Mouse (Mus musculus): ENCODE data around the gene Klk6. TPM values are rescaled to one million over a fixed set of nuclear protein-coding genes. Genes with fewer than 3 reads are reported as not detected.

Klk6 gene
- polyA plus RNA-seq, 1 experiment from 2014 or later = not detected

- Histone ChIP-seq H3K4me1 (replicated peaks) (no peaks in the 10 kb centered on the region), H3K27me3 (no peaks in the 10 kb centered on the region), H3K36me3 (no peaks in the 10 kb centered on the region), H3K4me3 (replicated peaks) (no peak overlapping the region), H3K9ac (no peak overlapping the region), H3K27ac (no peak overlapping the region), H3K4me2 (no peak overlapping the region), H3K9me3 (replicated peaks) (no peaks in the 10 kb centered on the region)
- WGBS (ENCODE audit: insufficient replicate concordance) = 63% methylated on average over 5 of the region's 5 CpGs
- ATAC-seq (ENCODE audit: low read depth) (no peak), DNase-seq (no peak)
These were observed 1.8 kb downstream of the Klk6 start for GRCm38 (mm10) chr7:43826056-43826455.

GRCm38 (mm10) chr7:43827706-43828105 is 3.4 kb downstream of the Klk6 start:
- ATAC-seq (ENCODE audit: low read depth) (no peak), DNase-seq (no peak)
- Histone ChIP-seq H3K4me2 (no peak overlapping the region), H3K36me3 (no peaks in the 10 kb centered on the region), H3K9me3 (replicated peaks) (no peaks in the 10 kb centered on the region), H3K27me3 (no peaks in the 10 kb centered on the region), H3K4me3 (replicated peaks) (no peak overlapping the region), H3K9ac (no peak overlapping the region), H3K27ac (no peak overlapping the region), H3K4me1 (replicated peaks) (no peaks in the 10 kb centered on the region)
- 56% methylated on average over 4 of the region's 4 CpGs for WGBS (ENCODE audit: insufficient replicate concordance)

- Histone ChIP-seq H3K9ac (no peak overlapping the region), H3K9me3 (replicated peaks) (no peaks in the 10 kb centered on the region), H3K27me3 (no peaks in the 10 kb centered on the region), H3K4me3 (replicated peaks) (no peak overlapping the region), H3K4me2 (no peak overlapping the region), H3K36me3 (no peaks in the 10 kb centered on the region), H3K4me1 (replicated peaks) (no peaks in the 10 kb centered on the region), H3K27ac (no peak overlapping the region)
- ATAC-seq (ENCODE audit: low read depth) (no peak), DNase-seq (no peak)
- 71% methylated on average over 8 of the region's 8 CpGs for WGBS (ENCODE audit: insufficient replicate concordance)
These were observed 4.7 kb downstream of the Klk6 start for GRCm38 (mm10) chr7:43829006-43829405.

DNA sequence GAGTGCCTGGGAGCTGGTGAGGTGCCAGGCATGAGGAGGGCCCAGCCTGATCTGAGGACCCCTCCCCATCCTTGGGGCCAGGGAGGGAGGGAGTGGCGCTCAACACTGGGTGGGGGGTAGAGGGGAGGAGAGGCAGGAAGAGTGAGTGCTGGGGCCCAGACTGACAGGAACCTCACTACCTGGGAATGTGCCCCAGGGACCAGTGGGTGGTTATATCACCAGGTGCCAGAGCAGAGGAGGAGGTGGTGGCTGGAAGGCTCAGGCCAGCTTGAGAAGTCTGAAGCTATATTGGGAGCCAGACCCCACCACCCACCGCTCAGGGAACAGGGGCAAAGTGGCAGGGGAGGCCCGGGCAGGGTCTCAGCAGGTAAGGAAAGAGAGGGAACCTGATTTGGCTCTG is 17.4 kb downstream of the Klk6 start, which contains the start of gene Klk5:
Gene Klk5 (plus strand): TSS at position 271 of the 400 bp plus-strand sequence.
- Histone ChIP-seq H3K36me3 (no peaks in the 10 kb centered on the region), H3K9me3 (replicated peaks) (no peaks in the 10 kb centered on the region)
- 32% methylated on average over 3 of the region's 3 CpGs for WGBS (ENCODE audit: insufficient replicate concordance)

DNA sequence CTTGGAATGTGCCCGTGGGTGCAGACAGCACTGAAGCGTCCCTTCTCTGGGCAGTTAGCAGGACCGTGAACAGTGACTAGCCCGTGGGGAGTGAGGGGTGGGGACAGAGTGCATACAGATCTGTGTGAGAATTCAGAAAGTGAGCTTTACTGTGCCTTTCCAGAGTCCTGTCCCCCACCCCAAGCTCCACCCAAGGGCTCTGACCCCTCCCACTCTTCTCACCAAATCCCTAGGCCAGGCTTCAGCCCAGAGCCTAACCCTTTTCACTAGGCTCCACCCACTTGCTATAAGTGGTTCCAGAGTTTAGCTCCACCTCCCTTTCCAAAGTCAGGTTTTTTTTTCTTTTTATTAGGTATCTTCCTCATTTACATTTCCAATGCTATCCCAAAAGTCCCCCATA is 19.5 kb downstream of the Klk6 start:
- H3K9me3 ChIP-seq (replicated peaks) = no peaks in the 10 kb centered on the region
- 64% methylated on average over 4 of the region's 4 CpGs for WGBS (ENCODE audit: insufficient replicate concordance)
- no peak overlapping the region for H3K4me3 ChIP-seq (replicated peaks)
- DNase-seq (no peak), ATAC-seq (ENCODE audit: low read depth) (no peak)
- no peaks in the 10 kb centered on the region for H3K27me3 ChIP-seq
- no peaks in the 10 kb centered on the region for H3K4me1 ChIP-seq (replicated peaks)
- H3K36me3 ChIP-seq = no peaks in the 10 kb centered on the region
- no peak overlapping the region for H3K27ac ChIP-seq
- no peak overlapping the region for H3K9ac ChIP-seq
- H3K4me2 ChIP-seq = no peak overlapping the region

More for the DNA sequence above, 17.4 kb downstream of the Klk6 start, which contains the start of gene Klk5:
- H3K4me2 ChIP-seq = no peak within 1 kb of the TSS
- no peak within 1 kb of the TSS for H3K4me3 ChIP-seq (replicated peaks)
- H3K27ac ChIP-seq = no peak within 1 kb of the TSS
- no peak for ATAC-seq (ENCODE audit: low read depth)
- no peak for DNase-seq
- H3K9ac ChIP-seq = no peak within 1 kb of the TSS
- H3K27me3 ChIP-seq = no peaks in the 10 kb centered on the region
- no peaks in the 10 kb centered on the region for H3K4me1 ChIP-seq (replicated peaks)

DNA sequence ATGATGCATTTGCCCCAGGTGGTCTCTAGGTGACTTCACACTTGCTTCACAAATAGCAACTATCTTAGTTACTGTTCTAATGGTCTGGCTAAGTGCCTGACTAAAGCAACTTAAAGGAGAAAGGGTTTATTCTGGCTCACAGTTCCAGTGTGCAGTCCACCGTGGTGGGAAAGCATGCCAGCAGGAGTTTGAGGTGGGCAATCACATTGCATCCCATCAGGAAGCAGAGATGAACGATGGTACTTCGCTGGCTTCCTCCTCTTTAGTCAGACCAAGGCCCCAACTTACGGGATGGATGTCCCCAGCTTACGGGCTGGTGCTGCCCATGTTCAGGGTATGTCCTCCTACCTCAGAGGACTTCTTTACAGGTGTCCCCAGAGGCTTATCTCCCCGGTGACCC is 27.3 kb downstream of the Klk6 start:
- Histone ChIP-seq H3K27ac (no peak overlapping the region), H3K36me3 (no peaks in the 10 kb centered on the region), H3K4me3 (replicated peaks) (no peak overlapping the region), H3K9me3 (replicated peaks) (no peaks in the 10 kb centered on the region), H3K4me1 (replicated peaks) (no peaks in the 10 kb centered on the region), H3K9ac (no peak overlapping the region), H3K27me3 (no peaks in the 10 kb centered on the region), H3K4me2 (no peak overlapping the region)
- ATAC-seq (ENCODE audit: low read depth) (no peak), DNase-seq (no peak)
- WGBS (ENCODE audit: insufficient replicate concordance) = 74% methylated on average over 6 of the region's 6 CpGs

DNA sequence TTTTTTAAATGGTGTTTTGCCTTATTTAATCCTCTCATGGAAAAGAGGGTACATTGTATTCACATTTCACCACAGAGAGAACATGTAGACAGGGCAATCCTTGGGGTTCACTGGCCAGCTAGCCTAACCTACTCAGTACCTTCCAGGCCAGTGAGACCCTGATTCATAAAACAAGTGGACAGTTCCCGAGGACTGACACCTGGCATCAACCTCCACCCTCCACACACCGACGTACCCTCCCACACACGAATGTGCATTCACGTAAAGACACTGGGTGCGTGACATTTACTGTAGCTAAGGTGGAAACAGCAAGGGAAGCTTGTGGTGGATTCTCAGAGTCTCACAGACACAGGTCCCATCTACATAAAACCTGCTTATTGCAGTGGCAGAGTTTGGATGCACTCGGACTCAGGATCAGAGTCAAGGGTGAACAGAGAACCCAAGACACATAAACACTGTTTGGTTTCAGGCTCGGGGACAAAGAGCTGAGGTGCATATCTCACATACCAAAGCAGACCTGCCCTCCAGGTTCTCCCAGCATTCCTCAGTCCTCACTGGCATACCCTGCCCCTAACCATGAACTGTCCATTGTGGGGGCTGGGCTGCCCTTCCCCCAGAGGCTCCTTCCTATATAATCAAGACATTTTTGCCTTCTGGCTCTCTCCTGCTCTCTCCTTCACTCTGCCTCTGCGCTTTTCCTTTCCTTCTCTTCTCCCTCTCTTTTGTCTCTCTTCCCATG is 30.5 kb downstream of the Klk6 start:
- Histone ChIP-seq H3K36me3 (no peaks in the 10 kb centered on the region), H3K4me1 (replicated peaks) (no peaks in the 10 kb centered on the region), H3K4me2 (no peak overlapping the region), H3K9ac (no peak overlapping the region), H3K27ac (no peak overlapping the region), H3K4me3 (replicated peaks) (no peak overlapping the region), H3K27me3 (no peaks in the 10 kb centered on the region), H3K9me3 (replicated peaks) (no peaks in the 10 kb centered on the region)
- no peak for ATAC-seq (ENCODE audit: low read depth)
- no peak for DNase-seq
- WGBS (ENCODE audit: insufficient replicate concordance) = 61% methylated on average over 9 of the region's 9 CpGs

GRCm38 (mm10) chr7:43855709-43856108 is 31.4 kb downstream of the Klk6 start:
- Histone ChIP-seq H3K27ac (no peak overlapping the region), H3K4me2 (no peak overlapping the region), H3K9ac (no peak overlapping the region), H3K9me3 (replicated peaks) (no peaks in the 10 kb centered on the region), H3K4me3 (replicated peaks) (no peak overlapping the region), H3K27me3 (no peaks in the 10 kb centered on the region), H3K4me1 (replicated peaks) (no peaks in the 10 kb centered on the region), H3K36me3 (no peaks in the 10 kb centered on the region)
- WGBS (ENCODE audit: insufficient replicate concordance) = 42% methylated on average over 3 of the region's 3 CpGs
- ATAC-seq (ENCODE audit: low read depth) (no peak), DNase-seq (no peak)

- WGBS (ENCODE audit: insufficient replicate concordance) = 54% methylated on average over 7 of the region's 7 CpGs
- H3K4me3 ChIP-seq (replicated peaks) = no peak overlapping the region
- no peak overlapping the region for H3K4me2 ChIP-seq
- no peaks in the 10 kb centered on the region for H3K36me3 ChIP-seq
- H3K4me1 ChIP-seq (replicated peaks) = no peaks in the 10 kb centered on the region
- ATAC-seq (ENCODE audit: low read depth) (no peak), DNase-seq (no peak)
- no peak overlapping the region for H3K27ac ChIP-seq
- H3K9me3 ChIP-seq (replicated peaks) = no peaks in the 10 kb centered on the region
- no peaks in the 10 kb centered on the region for H3K27me3 ChIP-seq
- no peak overlapping the region for H3K9ac ChIP-seq
These were observed 32.0 kb downstream of the Klk6 start for GRCm38 (mm10) chr7:43856307-43856706.

DNA sequence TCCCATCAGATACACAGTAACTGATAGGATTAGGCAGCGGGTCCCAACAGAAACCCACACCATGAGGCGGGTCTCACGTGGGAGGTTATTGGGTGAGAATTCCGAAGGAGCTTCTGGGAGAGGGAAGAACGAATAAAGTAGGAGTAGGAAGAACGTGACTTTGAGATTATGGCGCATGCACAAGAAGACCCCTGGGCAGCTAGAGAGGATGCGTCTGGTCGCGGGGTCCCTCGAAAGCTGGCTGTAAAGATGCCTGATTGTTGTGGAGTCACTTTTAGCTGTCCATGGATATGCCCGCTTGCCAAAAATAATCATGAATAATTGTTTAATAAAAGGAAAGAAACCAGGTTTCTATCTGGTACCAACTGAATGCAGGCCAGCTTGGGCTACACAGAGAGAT is 33.2 kb downstream of the Klk6 start:
- DNase-seq (no peak), ATAC-seq (ENCODE audit: low read depth) (no peak)
- Histone ChIP-seq H3K27me3 (no peaks in the 10 kb centered on the region), H3K4me2 (no peak overlapping the region), H3K4me1 (replicated peaks) (no peaks in the 10 kb centered on the region), H3K9me3 (replicated peaks) (no peaks in the 10 kb centered on the region), H3K9ac (no peak overlapping the region), H3K27ac (no peak overlapping the region), H3K4me3 (replicated peaks) (no peak overlapping the region), H3K36me3 (no peaks in the 10 kb centered on the region)
- 71% methylated on average over 12 of the region's 12 CpGs for WGBS (ENCODE audit: insufficient replicate concordance)

DNA sequence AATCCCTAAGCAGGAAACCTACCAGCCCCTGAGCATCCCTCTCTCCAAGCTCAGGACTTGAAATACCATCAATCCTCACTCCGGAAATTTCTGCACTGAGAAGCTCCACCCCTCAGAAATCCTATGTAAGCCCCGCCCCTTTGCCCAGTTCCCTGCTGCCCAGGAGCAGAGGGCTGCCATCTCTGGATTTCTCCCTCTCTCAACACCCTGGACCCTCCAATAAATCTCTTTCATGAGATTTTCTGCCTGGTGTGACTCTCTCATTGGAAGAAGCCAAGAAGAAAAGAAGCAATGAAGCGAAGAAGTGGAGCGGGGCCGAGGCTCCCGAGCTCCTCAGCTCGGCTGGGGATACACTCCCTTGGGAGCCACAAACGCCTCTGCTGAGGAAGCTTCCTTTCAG is 36.1 kb downstream of the Klk6 start:
- ATAC-seq (ENCODE audit: low read depth) (no peak), DNase-seq (no peak)
- Histone ChIP-seq H3K27ac (no peak overlapping the region), H3K27me3 (no peaks in the 10 kb centered on the region), H3K36me3 (no peaks in the 10 kb centered on the region), H3K4me1 (replicated peaks) (no peaks in the 10 kb centered on the region), H3K4me3 (replicated peaks) (no peak overlapping the region), H3K9me3 (replicated peaks) (no peaks in the 10 kb centered on the region), H3K4me2 (no peak overlapping the region), H3K9ac (no peak overlapping the region)
- 75% methylated on average over 8 of the region's 8 CpGs for WGBS (ENCODE audit: insufficient replicate concordance)

DNA sequence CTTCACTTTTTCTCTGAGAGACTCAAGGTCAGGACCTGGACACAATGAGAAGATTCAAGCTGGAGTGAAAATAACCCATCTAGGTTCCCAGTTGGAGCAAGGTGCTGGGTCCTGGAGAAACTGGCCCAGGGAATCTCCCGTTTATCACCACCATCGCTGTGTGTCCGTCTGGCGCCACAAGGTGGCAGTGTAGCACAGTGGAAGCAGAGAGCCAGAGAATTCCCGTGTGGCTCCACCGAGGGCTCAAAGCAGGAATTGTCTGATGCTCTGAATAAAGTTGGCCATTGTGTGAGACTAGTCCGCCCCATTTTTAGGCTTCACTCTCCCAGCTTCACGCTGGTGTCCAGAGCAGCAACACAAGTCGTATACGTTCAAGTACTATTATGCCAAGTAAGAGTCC is 48.9 kb downstream of the Klk6 start:
- Histone ChIP-seq H3K27me3 (no peaks in the 10 kb centered on the region), H3K27ac (no peak overlapping the region), H3K4me1 (replicated peaks) (no peaks in the 10 kb centered on the region), H3K9ac (no peak overlapping the region), H3K4me2 (no peak overlapping the region), H3K4me3 (replicated peaks) (no peak overlapping the region), H3K9me3 (replicated peaks) (no peaks in the 10 kb centered on the region), H3K36me3 (no peaks in the 10 kb centered on the region)
- peak; percentile 8 for DNase-seq
- WGBS (ENCODE audit: insufficient replicate concordance) = 7% methylated on average over 10 of the region's 10 CpGs
- no peak for ATAC-seq (ENCODE audit: low read depth)

Measured in liver, embryonic 13.5 days (tissue).